Mouse (Mus musculus): ENCODE data around the gene Gm11077. TPM values are rescaled to one million over a fixed set of nuclear protein-coding genes. Genes with fewer than 3 reads are reported as not detected.

The Gm11077 gene
- total RNA-seq, 2 experiments from 2014 or later: not detected

- no peak for DNase-seq
These were observed 18.5 kb downstream of the Gm11077 start for GRCm38 (mm10) chr6:140747591-140747990.

GRCm38 (mm10) chr6:140750371-140751080, 21.4 kb downstream of the Gm11077 start:
- DNase-seq: peak in 1 of 2 experiments; percentile 13

GRCm38 (mm10) chr6:140766365-140766764, 37.3 kb downstream of the Gm11077 start:
- peak; percentile 52 to 66 for DNase-seq

GRCm38 (mm10) chr6:140767237-140767636, 38.2 kb downstream of the Gm11077 start:
- DNase-seq: no peak

- no peak for DNase-seq
These were observed 39.1 kb downstream of the Gm11077 start for GRCm38 (mm10) chr6:140768180-140768579.

GRCm38 (mm10) chr6:140768859-140769640, 40.0 kb downstream of the Gm11077 start:
- DNase-seq: no peak

GRCm38 (mm10) chr6:140776274-140776673, 47.2 kb downstream of the Gm11077 start:
- no peak for DNase-seq

- no peak for DNase-seq
These were observed 53.4 kb downstream of the Gm11077 start for GRCm38 (mm10) chr6:140782524-140782923.

GRCm38 (mm10) chr6:140786058-140786457, 57.0 kb downstream of the Gm11077 start:
- DNase-seq: peak in 1 of 2 experiments; percentile 14

GRCm38 (mm10) chr6:140789850-140790249, 60.8 kb downstream of the Gm11077 start:
- peak in 1 of 2 experiments; percentile 13 for DNase-seq

- no peak for DNase-seq
These were observed 64.7 kb downstream of the Gm11077 start for GRCm38 (mm10) chr6:140793676-140794262.

GRCm38 (mm10) chr6:140798841-140799240, 69.8 kb downstream of the Gm11077 start:
- no peak for DNase-seq

GRCm38 (mm10) chr6:140799435-140800040, 70.5 kb downstream of the Gm11077 start:
- no peak for DNase-seq

GRCm38 (mm10) chr6:140800587-140800986, 71.5 kb downstream of the Gm11077 start:
- no peak for DNase-seq

Other genes with a start within 250 kb of the Gm11077 start
- 10 to 100 TPM; 39.3 to 39.6 TPM for gene Aebp2, start 106.6 kb upstream of the Gm11077 start, total RNA-seq (2021)

All from heart, adult 18-20 months (tissue).